Mouse (Mus musculus) thymus, postnatal 4 days (tissue): Measurements from ENCODE around the gene Plxna1.

Experiments
- DNase-seq: peaks from one replicate; pipeline ENCODE4 v3.0.0; 2021

Gene Plxna1

GRCm38 (mm10) chr6:89362281-89363106, at the start of gene Plxna1:
Gene Plxna1, minus strand, starts transcription at chr6:89362620.
- DNase-seq, result peak; percentile 69

GRCm38 (mm10) chr6:89409041-89409440, 46.6 kb upstream of the Plxna1 start:
- no peak for DNase-seq

GRCm38 (mm10) chr6:89408259-89408658, 45.8 kb upstream of the Plxna1 start:
- DNase-seq, result no peak

GRCm38 (mm10) chr6:89407247-89407889, 44.9 kb upstream of the Plxna1 start:
- DNase-seq, result no peak

GRCm38 (mm10) chr6:89404964-89405363, 42.5 kb upstream of the Plxna1 start:
- no peak for DNase-seq

GRCm38 (mm10) chr6:89403257-89404225, 41.1 kb upstream of the Plxna1 start:
- no peak for DNase-seq

- DNase-seq, result no peak
Observed at GRCm38 (mm10) chr6:89402406-89402805, 40.0 kb upstream of the Plxna1 start.

- DNase-seq, result no peak
Observed at GRCm38 (mm10) chr6:89399564-89399963, 37.1 kb upstream of the Plxna1 start.

- DNase-seq, result no peak
Observed at GRCm38 (mm10) chr6:89397919-89398318, 35.5 kb upstream of the Plxna1 start.

- DNase-seq, result no peak
Observed at GRCm38 (mm10) chr6:89393820-89394219, 31.4 kb upstream of the Plxna1 start.

GRCm38 (mm10) chr6:89392213-89392612, 29.8 kb upstream of the Plxna1 start:
- no peak for DNase-seq

- DNase-seq, result no peak
Observed at GRCm38 (mm10) chr6:89389771-89390170, 27.4 kb upstream of the Plxna1 start.

- no peak for DNase-seq
Observed at GRCm38 (mm10) chr6:89386956-89387355, 24.5 kb upstream of the Plxna1 start.

GRCm38 (mm10) chr6:89384699-89385098, 22.3 kb upstream of the Plxna1 start:
- DNase-seq, result no peak

- DNase-seq, result no peak
Observed at GRCm38 (mm10) chr6:89381851-89382250, 19.4 kb upstream of the Plxna1 start.

- no peak for DNase-seq
Observed at GRCm38 (mm10) chr6:89381172-89381571, 18.8 kb upstream of the Plxna1 start.

GRCm38 (mm10) chr6:89380751-89381150, 18.3 kb upstream of the Plxna1 start:
- no peak for DNase-seq

- no peak for DNase-seq
Observed at GRCm38 (mm10) chr6:89378264-89378663, 15.8 kb upstream of the Plxna1 start.

- DNase-seq, result no peak
Observed at GRCm38 (mm10) chr6:89368812-89369211, 6.4 kb upstream of the Plxna1 start.

GRCm38 (mm10) chr6:89364342-89364741, 1.9 kb upstream of the Plxna1 start:
- DNase-seq, result no peak

- no peak for DNase-seq
Observed at GRCm38 (mm10) chr6:89363107-89363451, 659 bp upstream of the Plxna1 start.

- peak; percentile 56 for DNase-seq
Observed at GRCm38 (mm10) chr6:89361418-89362280, 771 bp downstream of the Plxna1 start.
